Mouse (Mus musculus): ENCODE data around the gene Clip2. TPM values are rescaled to one million over a fixed set of nuclear protein-coding genes. Genes with fewer than 3 reads are reported as not detected.

Gene Clip2
- total and polyA plus RNA-seq, 3 experiments = 5.4 to 16.7 (median 8.7) TPM

DNA sequence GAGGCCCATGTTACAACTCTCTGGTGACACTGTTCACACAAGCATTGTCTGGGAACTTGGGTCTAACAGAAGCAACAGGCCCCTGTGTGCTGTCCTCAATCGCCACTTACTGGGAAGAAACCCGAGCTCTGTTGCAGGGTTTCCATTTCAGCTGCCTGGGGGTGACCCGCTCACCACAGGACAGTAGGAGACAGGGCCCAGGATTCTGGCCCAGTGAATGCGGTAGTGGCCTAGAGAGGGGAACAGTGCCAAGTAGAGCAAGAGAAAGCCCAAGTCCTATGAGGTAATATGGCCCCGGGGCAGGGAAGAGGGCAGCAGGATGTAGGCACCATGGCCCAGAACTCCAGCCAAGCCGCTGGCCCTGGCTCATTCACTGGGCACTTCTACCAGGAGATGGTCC is 11.4 kb downstream of the Clip2 start:
- Histone ChIP-seq H3K4me1 (ENCODE audit: control insufficient read depth in 1 of 2, insufficient read depth in 2 of 2) (peaks cover 0 to 15% of the 10 kb centered on the region in 2 experiments; a peak in 2 of 4 replicates), H3K9me3 (replicated peaks; ENCODE audit: low read length) (peaks cover 10% of the 10 kb centered on the region), H3K4me2 (ENCODE audit: insufficient read depth, low read depth, poor library complexity, severe bottlenecking) (no peak overlapping the region), H3K36me3 (replicated peaks in 1 of 2; ENCODE audit: control insufficient read depth in 1 of 2, insufficient read depth in 1 of 2, low read length in 1 of 2) (peaks cover 0 to 51% of the 10 kb centered on the region in 2 experiments), H3K79me2 (replicated peaks; ENCODE audit: control insufficient read depth, extremely low read depth, insufficient read depth, poor library complexity, severe bottlenecking) (no peaks in the 10 kb centered on the region), H3K4me3 (replicated peaks in 1 of 3; ENCODE audit: low read depth in 2 of 3, low read length in 2 of 3, poor library complexity in 1 of 3) (no peak overlapping the region), H3K27me3 (replicated peaks) (no peaks in the 10 kb centered on the region), H3K27ac (ENCODE audit: insufficient read depth, low read depth) (no peak overlapping the region), H3K9ac (ENCODE audit: insufficient read depth, low read depth) (no peak overlapping the region)
- no peak for DNase-seq (ENCODE audit: extremely low read depth)
- in situ Hi-C loops (cut with MboI; ENCODE audit: low pct_ligation_motif_present, low pct_unique_long_range_greater_than_20kb, low sequenced_read_pairs) = no loop called here
- no peak for TF ChIP-seq USF2 (conservative IDR thresholded peaks at IDR 0.05; ENCODE audit: low read depth, low read length)
- TF ChIP-seq SIN3A (IDR thresholded peaks at IDR 0.05; ENCODE audit: low read length) = no peak
- TF ChIP-seq MAX (IDR thresholded peaks at IDR 0.05; ENCODE audit: low read length) = no peak
- no peak for TF ChIP-seq ZKSCAN1 (IDR thresholded peaks at IDR 0.05; ENCODE audit: borderline replicate concordance, low read depth, low read length)
- TF ChIP-seq CHD2 (IDR thresholded peaks at IDR 0.05; ENCODE audit: low read length) = no peak
- no peak for TF ChIP-seq UBTF (IDR thresholded peaks at IDR 0.05; ENCODE audit: low read depth, low read length)
- no peak for TF ChIP-seq IRF4 (IDR thresholded peaks at IDR 0.05; ENCODE audit: low read depth, low read length)
- no peak for TF ChIP-seq JUN (IDR thresholded peaks at IDR 0.05; ENCODE audit: insufficient read depth, low read depth, low read length)
- TF ChIP-seq JUND (conservative IDR thresholded peaks at IDR 0.05; ENCODE audit: low read depth, low read length) = no peak
- no peak for TF ChIP-seq NELFE (IDR thresholded peaks at IDR 0.05; ENCODE audit: low read depth, low read length)
- no peak for TF ChIP-seq ELF1 (IDR thresholded peaks at IDR 0.05; ENCODE audit: low read depth, low read length)
- TF ChIP-seq MXI1 (IDR thresholded peaks at IDR 0.05; ENCODE audit: low read depth, low read length) = no peak
- TF ChIP-seq HCFC1 (IDR thresholded peaks at IDR 0.05; ENCODE audit: low read depth, low read length) = no peak
- TF ChIP-seq EP300 (IDR thresholded peaks at IDR 0.05; ENCODE audit: low read length) = no peak
- no peak for TF ChIP-seq CHD1 (IDR thresholded peaks at IDR 0.05; ENCODE audit: low read depth, low read length)
- TF ChIP-seq MAZ (IDR thresholded peaks at IDR 0.05; ENCODE audit: low read depth, low read length) = no peak
- dilution Hi-C loops (cut with MboI; ENCODE audit: extremely low pct_ligation_motif_present, extremely low pct_unique_long_range_greater_than_20kb, low sequenced_read_pairs) = no loop called here

- Histone ChIP-seq H3K4me3 (replicated peaks in 1 of 3; ENCODE audit: low read depth in 2 of 3, low read length in 2 of 3, poor library complexity in 1 of 3) (no peak overlapping the region), H3K9ac (ENCODE audit: insufficient read depth, low read depth) (no peak overlapping the region), H3K9me3 (replicated peaks; ENCODE audit: low read length) (peaks cover 10% of the 10 kb centered on the region), H3K4me2 (ENCODE audit: insufficient read depth, low read depth, poor library complexity, severe bottlenecking) (no peak overlapping the region), H3K79me2 (replicated peaks; ENCODE audit: control insufficient read depth, extremely low read depth, insufficient read depth, poor library complexity, severe bottlenecking) (no peaks in the 10 kb centered on the region), H3K4me1 (ENCODE audit: control insufficient read depth in 1 of 2, insufficient read depth in 2 of 2) (peaks cover 0 to 15% of the 10 kb centered on the region in 2 experiments; a peak in 2 of 4 replicates), H3K36me3 (replicated peaks in 1 of 2; ENCODE audit: control insufficient read depth in 1 of 2, insufficient read depth in 1 of 2, low read length in 1 of 2) (peaks cover 0 to 55% of the 10 kb centered on the region in 2 experiments), H3K27me3 (replicated peaks) (no peaks in the 10 kb centered on the region), H3K27ac (ENCODE audit: insufficient read depth, low read depth) (no peak overlapping the region)
- TF ChIP-seq POLR2AphosphoS2 (IDR thresholded peaks at IDR 0.05; ENCODE audit: low read depth, low read length) (no peak), JUN (IDR thresholded peaks at IDR 0.05; ENCODE audit: insufficient read depth, low read depth, low read length) (no peak), TCF12 (IDR thresholded peaks at IDR 0.05; ENCODE audit: low read depth, low read length) (no peak), CHD2 (IDR thresholded peaks at IDR 0.05; ENCODE audit: low read length) (no peak), ZKSCAN1 (IDR thresholded peaks at IDR 0.05; ENCODE audit: borderline replicate concordance, low read depth, low read length) (no peak), RAD21 (IDR thresholded peaks at IDR 0.05; ENCODE audit: low read depth, low read length) (no peak), USF1 (IDR thresholded peaks at IDR 0.05; ENCODE audit: low read depth, low read length) (no peak), NELFE (IDR thresholded peaks at IDR 0.05; ENCODE audit: low read depth, low read length) (no peak), ZNF384 (IDR thresholded peaks at IDR 0.05; ENCODE audit: low read depth, low read length) (no peak), MYC (IDR thresholded peaks at IDR 0.05; ENCODE audit: low read depth, low read length) (no peak), MEF2A (IDR thresholded peaks at IDR 0.05; ENCODE audit: borderline replicate concordance, low read depth, low read length) (no peak), ZMIZ1 (IDR thresholded peaks at IDR 0.05; ENCODE audit: low read depth, low read length) (no peak), RCOR1 (conservative IDR thresholded peaks at IDR 0.05; ENCODE audit: low read depth, low read length) (no peak), NRF1 (IDR thresholded peaks at IDR 0.05; ENCODE audit: low read depth, low read length) (no peak), PAX5 (IDR thresholded peaks at IDR 0.05; ENCODE audit: low read length) (no peak), BHLHE40 (IDR thresholded peaks at IDR 0.05; ENCODE audit: low read depth, low read length) (no peak), EP300 (IDR thresholded peaks at IDR 0.05; ENCODE audit: low read length) (no peak), TBP (conservative IDR thresholded peaks at IDR 0.05; ENCODE audit: low read depth, low read length) (no peak), SMC3 (IDR thresholded peaks at IDR 0.05; ENCODE audit: low read depth, low read length) (no peak)
- dilution Hi-C loops (cut with MboI; ENCODE audit: extremely low pct_ligation_motif_present, extremely low pct_unique_long_range_greater_than_20kb, low sequenced_read_pairs) (no loop called here), in situ Hi-C loops (cut with MboI; ENCODE audit: low pct_ligation_motif_present, low pct_unique_long_range_greater_than_20kb, low sequenced_read_pairs) (no loop called here)
- DNase-seq (ENCODE audit: extremely low read depth) = no peak
Observed at GRCm38 (mm10) chr5:134539891-134540290, 12.3 kb downstream of the Clip2 start.

Measured in CH12.LX (cell line).